Mouse (Mus musculus) megakaryocyte, embryonic 14.5 days (primary cell): ENCODE results near the gene BC049352. TPM values are rescaled to one million over a fixed set of nuclear protein-coding genes. Genes with fewer than 3 reads are reported as not detected.

ENCODE experiments used
- H3K27me3 ChIP-seq: replicated peaks from 2 replicates; pipeline ENCODE3; 2012; ENCODE audit warnings: inconsistent platforms
- H3K36me3 ChIP-seq: replicated peaks from 2 replicates; pipeline ENCODE3; 2012; ENCODE audit warnings: low read length, inconsistent platforms, mixed read lengths
- H3K4me1 ChIP-seq: 2 replicates; pipeline ENCODE4 v1.6.1; 2012; ENCODE audit warnings: inconsistent platforms
- H3K4me3 ChIP-seq: replicated peaks from 2 replicates; pipeline ENCODE3; 2012; ENCODE audit warnings: moderate library complexity, mild to moderate bottlenecking, inconsistent platforms
- H3K9me3 ChIP-seq: 2 replicates; pipeline ENCODE4 v1.6.1; 2012; ENCODE audit warnings: inconsistent platforms
- FLI1 ChIP-seq: IDR thresholded peaks from 2 replicates; pipeline ENCODE4 v1.6.1; 2012; ENCODE audit warnings: low read length, inconsistent platforms, mixed read lengths
- GATA1 ChIP-seq: IDR thresholded peaks from 3 replicates; pipeline ENCODE4 v1.6.1; 2012; ENCODE audit warnings: mixed read lengths, low read length, inconsistent platforms, borderline replicate concordance
- polyA plus RNA-seq: library from polyadenylated mRNA; stranded (reverse); fragments of >175 nt; gene quantifications from 2 replicates; pipeline ENCODE4 v1.2.3, GENCODE M21; 2012; ENCODE audit warnings: low replicate concordance; ENCODE audit not compliant: insufficient read depth

The BC049352 gene
- polyA plus RNA-seq, 1 experiment: 0.13 TPM

DNA sequence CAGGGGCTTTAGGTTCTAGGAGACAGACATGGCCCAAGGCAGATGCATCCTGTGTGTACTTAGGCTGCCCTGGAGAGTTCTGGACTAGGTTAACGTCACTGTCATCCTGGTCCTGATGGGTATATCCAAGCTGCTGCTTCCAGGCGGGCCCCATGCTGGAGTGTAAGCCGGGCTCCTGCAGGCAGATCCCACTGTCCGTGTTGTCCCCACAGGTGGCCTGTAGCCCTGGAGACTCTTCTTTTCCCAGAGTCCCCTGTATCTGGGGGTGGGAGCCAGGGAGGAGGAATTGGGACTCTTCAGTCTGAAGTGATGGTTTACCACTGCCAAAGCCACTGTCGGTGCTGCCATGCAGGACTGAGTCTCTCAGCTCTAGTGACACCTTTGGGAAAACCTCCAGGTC is 74.2 kb downstream of the BC049352 start:
- Histone ChIP-seq H3K27me3 (no peaks in the 10 kb centered on the region), H3K9me3 (no peaks in the 10 kb centered on the region), H3K36me3 (peaks cover 93% of the 10 kb centered on the region), H3K4me3 (peak overlapping the region; percentile 51), H3K4me1 (peaks cover 98% of the 10 kb centered on the region)
- TF ChIP-seq GATA1 (no peak), FLI1 (no peak)

DNA sequence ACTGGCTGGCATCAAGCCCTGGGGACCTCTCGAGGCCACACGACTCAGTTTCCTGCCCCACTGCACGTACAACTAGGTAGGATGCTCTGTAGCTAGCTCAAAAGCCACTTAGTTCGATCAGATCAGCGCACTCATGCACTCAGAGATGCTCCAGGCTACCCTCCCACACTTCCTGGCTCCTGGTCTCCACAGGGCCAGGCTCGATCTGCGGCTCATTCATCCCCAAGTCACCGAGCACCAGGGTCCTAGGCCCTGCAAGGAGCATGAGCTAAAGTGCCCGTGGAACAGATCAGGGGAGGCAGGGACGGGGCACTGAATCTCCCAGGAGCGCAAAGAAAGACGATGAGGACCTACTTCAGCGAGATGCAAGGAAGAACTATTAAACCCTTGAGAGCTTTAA is 77.3 kb downstream of the BC049352 start:
- H3K4me1 ChIP-seq: peaks cover 93% of the 10 kb centered on the region
- peaks cover 97% of the 10 kb centered on the region for H3K36me3 ChIP-seq
- H3K9me3 ChIP-seq: no peaks in the 10 kb centered on the region
- H3K27me3 ChIP-seq: no peaks in the 10 kb centered on the region
- TF ChIP-seq FLI1: no peak
- TF ChIP-seq GATA1: no peak
- H3K4me3 ChIP-seq: peak overlapping the region; percentile 38

DNA sequence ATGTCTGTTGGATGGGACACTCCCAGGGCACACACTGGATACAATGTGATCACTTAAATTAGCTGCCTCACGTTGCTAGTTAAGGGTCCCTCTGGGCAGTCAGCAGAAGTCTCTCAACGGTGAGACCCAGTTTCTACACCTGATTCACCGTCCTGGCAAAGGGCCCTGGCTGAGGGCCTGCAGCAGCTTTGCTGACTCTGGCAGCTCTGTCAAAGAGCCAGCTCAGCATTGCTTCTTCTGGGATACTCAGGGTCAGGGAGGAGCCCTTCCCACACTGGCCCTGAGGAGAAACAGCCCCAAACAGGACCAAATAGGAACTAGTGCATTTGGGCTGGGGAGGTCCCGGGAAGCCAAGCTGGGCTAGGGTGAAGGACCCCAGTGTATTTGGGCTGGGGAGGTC is 79.7 kb downstream of the BC049352 start:
- H3K36me3 ChIP-seq: peaks cover 97% of the 10 kb centered on the region
- H3K9me3 ChIP-seq: no peaks in the 10 kb centered on the region
- H3K4me3 ChIP-seq: no peak overlapping the region
- no peaks in the 10 kb centered on the region for H3K27me3 ChIP-seq
- peaks cover 93% of the 10 kb centered on the region for H3K4me1 ChIP-seq
- TF ChIP-seq FLI1: no peak
- TF ChIP-seq GATA1: no peak

DNA sequence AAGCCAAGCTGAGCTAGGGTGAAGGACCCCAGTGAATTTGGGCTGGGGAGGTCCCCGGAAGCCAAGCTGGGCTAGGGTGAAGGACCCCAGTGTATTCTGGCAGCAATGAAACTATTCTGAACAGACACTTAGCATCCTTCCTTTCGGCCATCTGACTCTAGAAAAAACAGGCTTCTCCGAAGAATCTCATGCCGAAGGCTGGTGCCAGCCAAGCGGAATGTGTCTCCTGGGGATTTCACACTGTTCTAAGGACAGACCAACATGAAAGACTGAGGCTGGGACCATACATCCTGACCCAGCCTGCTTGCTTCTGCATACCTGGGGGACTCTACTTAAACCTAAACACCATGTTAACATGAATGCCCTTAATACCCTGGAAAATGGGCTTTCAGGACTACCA is 80.1 kb downstream of the BC049352 start:
- TF ChIP-seq GATA1 (no peak), FLI1 (no peak)
- H3K27me3 ChIP-seq: no peaks in the 10 kb centered on the region
- peaks cover 98% of the 10 kb centered on the region for H3K36me3 ChIP-seq

DNA sequence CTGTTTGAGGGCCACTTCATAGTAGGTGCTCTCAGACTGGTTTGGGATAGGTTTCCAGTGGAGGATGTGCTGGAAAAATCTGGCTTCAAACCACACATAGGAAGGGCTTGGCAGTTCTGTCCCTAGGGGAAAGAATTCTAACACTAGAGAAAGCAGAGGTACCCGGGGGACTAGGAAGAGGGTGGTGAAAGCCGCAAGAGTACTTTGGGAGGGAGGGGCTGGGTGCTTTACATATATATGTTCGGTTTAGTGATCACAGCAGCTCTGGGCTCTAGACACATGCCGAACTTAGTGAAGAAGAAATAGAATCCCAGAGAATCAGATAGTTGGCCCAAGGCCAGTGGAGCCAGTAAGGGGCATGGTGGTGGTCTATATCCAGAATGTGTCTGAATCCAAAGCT is 85.3 kb downstream of the BC049352 start:
- Histone ChIP-seq H3K4me3 (peak overlapping the region; percentile 99), H3K4me1 (peaks cover 94% of the 10 kb centered on the region), H3K9me3 (no peaks in the 10 kb centered on the region), H3K36me3 (peaks cover 61% of the 10 kb centered on the region), H3K27me3 (no peaks in the 10 kb centered on the region)
- no peak for TF ChIP-seq GATA1
- TF ChIP-seq FLI1: no peak

More for the DNA sequence above, 80.1 kb downstream of the BC049352 start:
- H3K9me3 ChIP-seq: no peaks in the 10 kb centered on the region
- no peak overlapping the region for H3K4me3 ChIP-seq
- peaks cover 93% of the 10 kb centered on the region for H3K4me1 ChIP-seq

DNA sequence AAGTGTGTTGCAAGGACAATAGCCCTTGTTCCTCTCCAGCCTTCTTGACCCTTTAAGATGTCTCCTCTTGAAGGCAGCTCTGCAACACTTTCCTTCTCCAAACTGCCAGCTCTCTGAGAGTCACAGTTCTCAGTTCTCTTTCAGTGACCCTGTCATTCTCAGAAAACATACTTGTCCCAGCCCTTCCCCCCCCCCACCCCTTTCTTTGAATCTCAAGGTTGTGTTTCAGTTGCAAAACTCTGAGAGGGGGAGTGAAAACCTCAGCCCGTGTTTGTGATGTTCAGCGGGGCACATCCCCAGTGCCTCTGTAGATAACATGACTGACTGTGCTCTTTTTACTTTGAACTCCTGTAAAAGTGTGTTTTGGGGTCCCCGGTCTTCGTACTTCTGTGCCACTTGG is 86.3 kb downstream of the BC049352 start:
- no peaks in the 10 kb centered on the region for H3K27me3 ChIP-seq

DNA sequence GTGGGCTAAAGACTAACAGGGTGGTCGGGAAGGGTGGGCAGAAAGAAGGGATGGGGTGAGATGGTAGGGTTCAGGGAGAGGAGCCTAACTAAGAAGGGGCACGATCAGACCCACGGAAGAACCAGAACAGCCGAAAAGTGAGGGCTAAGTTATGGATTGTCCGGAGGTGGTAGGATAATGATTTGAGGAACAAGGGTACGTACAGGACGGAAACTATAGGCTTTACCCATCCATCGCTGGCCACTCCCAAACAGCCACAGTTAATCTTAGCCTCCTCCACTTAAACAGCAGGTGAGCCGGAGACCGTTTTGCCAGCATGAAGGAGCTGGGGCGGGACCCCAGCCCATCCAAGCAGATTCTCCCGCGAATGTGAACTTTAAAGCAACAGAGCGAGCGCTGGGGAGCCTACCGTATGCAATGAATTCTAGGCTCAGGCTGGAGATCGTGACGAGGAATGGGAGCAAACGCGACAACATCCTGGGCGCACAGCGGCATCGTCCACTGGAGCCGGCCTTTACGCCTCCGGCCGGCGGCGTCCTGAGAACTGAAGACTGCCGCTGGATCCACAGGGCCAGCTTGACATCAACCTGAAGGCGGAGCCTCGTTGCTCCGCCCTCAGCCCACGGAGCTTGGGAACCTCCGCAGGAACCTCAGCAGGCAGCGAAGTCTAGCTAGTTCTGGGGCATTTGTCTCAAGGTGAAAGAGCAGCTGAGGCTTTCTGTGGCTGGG is 87.0 kb downstream of the BC049352 start, which contains the start of gene Il10ra:
Il10ra (minus strand) TSS at position 553 of the 729 bp plus-strand sequence.
- no peaks in the 10 kb centered on the region for H3K27me3 ChIP-seq
- H3K9me3 ChIP-seq: no peaks in the 10 kb centered on the region
- TF ChIP-seq FLI1: no peak
- TF ChIP-seq GATA1: no peak
- peaks cover 95% of the 10 kb centered on the region for H3K4me1 ChIP-seq
- H3K4me3 ChIP-seq: peak within 1 kb of the TSS; percentile 99
- peaks cover 46% of the 10 kb centered on the region for H3K36me3 ChIP-seq

More for the DNA sequence above, 86.3 kb downstream of the BC049352 start:
- Histone ChIP-seq H3K4me3 (peak overlapping the region; percentile 99), H3K9me3 (no peaks in the 10 kb centered on the region), H3K36me3 (peaks cover 51% of the 10 kb centered on the region), H3K4me1 (peaks cover 94% of the 10 kb centered on the region)
- TF ChIP-seq GATA1 (no peak), FLI1 (no peak)

DNA sequence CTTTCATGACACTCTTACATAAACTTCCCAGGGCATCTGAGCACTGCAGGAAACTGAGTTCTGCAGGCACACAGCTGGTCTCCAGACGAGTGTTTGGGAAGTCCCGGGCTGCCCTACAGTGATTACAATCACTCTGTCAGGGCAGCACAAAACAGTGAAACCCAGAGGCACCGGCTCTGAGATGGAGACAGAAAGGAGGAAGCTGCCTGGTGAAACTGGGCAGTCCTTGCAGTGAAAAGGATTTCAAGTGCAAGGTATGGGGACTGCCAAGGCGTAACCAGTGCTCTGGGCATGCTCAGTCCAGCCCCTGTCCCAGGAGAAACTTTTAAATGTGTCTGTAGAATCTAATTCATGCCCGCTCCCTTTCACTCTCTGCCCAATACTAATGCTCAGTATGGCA is 90.4 kb downstream of the BC049352 start:
- no peak for TF ChIP-seq GATA1
- TF ChIP-seq FLI1: no peak
- peaks cover 12% of the 10 kb centered on the region for H3K36me3 ChIP-seq
- H3K4me1 ChIP-seq: peaks cover 97% of the 10 kb centered on the region

DNA sequence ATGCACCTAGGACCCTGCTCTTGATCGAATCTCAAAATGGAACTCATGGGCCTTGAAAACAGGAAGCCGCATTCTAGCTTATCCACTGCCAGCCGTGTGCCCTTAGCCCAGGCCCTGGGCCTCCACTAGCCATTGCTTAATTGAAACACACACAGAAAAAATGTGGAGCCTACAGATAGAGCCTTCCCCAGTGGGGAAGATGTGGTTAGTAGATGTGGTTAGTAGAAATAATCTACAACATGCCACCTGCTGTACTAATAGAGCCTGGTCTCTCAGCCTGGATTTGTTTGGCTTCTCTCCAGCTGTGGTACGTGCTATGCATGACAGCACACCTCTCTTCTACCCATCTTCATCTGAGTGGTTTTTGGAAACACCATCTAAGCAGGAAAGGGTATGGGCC is 92.4 kb downstream of the BC049352 start:
- H3K9me3 ChIP-seq: no peaks in the 10 kb centered on the region
- peak; percentile 91; the same call in 2 of the 3 replicates for TF ChIP-seq GATA1
- TF ChIP-seq FLI1: peak; percentile 51; the same call in 1 of the 2 replicates
- no peaks in the 10 kb centered on the region for H3K36me3 ChIP-seq
- H3K27me3 ChIP-seq: no peaks in the 10 kb centered on the region
- H3K4me1 ChIP-seq: peaks cover 95% of the 10 kb centered on the region
- peak overlapping the region; percentile 86 for H3K4me3 ChIP-seq

More for the DNA sequence above, 90.4 kb downstream of the BC049352 start:
- Histone ChIP-seq H3K27me3 (no peaks in the 10 kb centered on the region), H3K9me3 (no peaks in the 10 kb centered on the region), H3K4me3 (peak overlapping the region; percentile 77)

DNA sequence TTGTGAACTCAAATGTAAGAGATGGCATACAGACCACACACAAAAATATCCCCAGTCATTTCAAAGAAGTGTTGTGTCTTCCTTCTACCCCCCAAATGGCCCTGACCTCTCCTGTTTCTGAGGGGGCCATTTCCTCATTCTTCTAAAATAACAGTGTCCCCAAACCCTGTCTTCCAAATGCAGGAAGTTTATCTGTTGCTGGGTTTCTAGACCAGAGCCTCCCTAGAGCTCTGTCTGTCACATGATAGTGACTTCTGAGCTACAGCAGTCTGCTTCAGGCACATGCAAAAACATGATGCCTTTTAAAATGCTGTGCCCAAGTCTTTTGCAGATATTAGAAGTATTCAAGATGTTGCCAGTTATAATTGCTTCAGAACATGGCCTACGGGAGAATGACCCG is 92.8 kb downstream of the BC049352 start:
- peak overlapping the region; percentile 86 for H3K4me3 ChIP-seq
- H3K36me3 ChIP-seq: no peaks in the 10 kb centered on the region
- no peaks in the 10 kb centered on the region for H3K9me3 ChIP-seq
- TF ChIP-seq FLI1: no peak
- no peak for TF ChIP-seq GATA1
- no peaks in the 10 kb centered on the region for H3K27me3 ChIP-seq
- peaks cover 95% of the 10 kb centered on the region for H3K4me1 ChIP-seq
